Mouse (Mus musculus): ENCODE data around the gene Syncrip. TPM values are rescaled to one million over a fixed set of nuclear protein-coding genes. Genes with fewer than 3 reads are reported as not detected.
A peak's percentile ranks its signal among the peaks of the same experiment; 100 is the strongest.

The Syncrip gene
- 112 to 157 TPM (median 127 TPM) in 3 replicates for total RNA-seq (2017)

- ATAC-seq (replicated peaks; ENCODE audit: insufficient number of reproducible peaks, low FRiP score, low TSS enrichment, poor library complexity, severe bottlenecking): peak; percentile 85
Measured at GRCm38 (mm10) chr9:88482230-88482828, at the start of gene Syncrip. Gene Syncrip, minus strand, starts transcription at chr9:88482574.

GRCm38 (mm10) chr9:88529979-88530580 is 47.7 kb upstream of the Syncrip start:
- peak; percentile 77 for ATAC-seq (replicated peaks; ENCODE audit: insufficient number of reproducible peaks, low FRiP score, low TSS enrichment, poor library complexity, severe bottlenecking)

GRCm38 (mm10) chr9:88529571-88529970 is 47.2 kb upstream of the Syncrip start:
- ATAC-seq (replicated peaks; ENCODE audit: insufficient number of reproducible peaks, low FRiP score, low TSS enrichment, poor library complexity, severe bottlenecking): no peak

- ATAC-seq (replicated peaks; ENCODE audit: insufficient number of reproducible peaks, low FRiP score, low TSS enrichment, poor library complexity, severe bottlenecking): no peak
Measured at GRCm38 (mm10) chr9:88528736-88529135, 46.4 kb upstream of the Syncrip start.

- no peak for ATAC-seq (replicated peaks; ENCODE audit: insufficient number of reproducible peaks, low FRiP score, low TSS enrichment, poor library complexity, severe bottlenecking)
Measured at GRCm38 (mm10) chr9:88527956-88528355, 45.6 kb upstream of the Syncrip start.

- ATAC-seq (replicated peaks; ENCODE audit: insufficient number of reproducible peaks, low FRiP score, low TSS enrichment, poor library complexity, severe bottlenecking): no peak
Measured at GRCm38 (mm10) chr9:88525341-88525740, 43.0 kb upstream of the Syncrip start.

GRCm38 (mm10) chr9:88524796-88525195 is 42.4 kb upstream of the Syncrip start:
- ATAC-seq (replicated peaks; ENCODE audit: insufficient number of reproducible peaks, low FRiP score, low TSS enrichment, poor library complexity, severe bottlenecking): no peak

- no peak for ATAC-seq (replicated peaks; ENCODE audit: insufficient number of reproducible peaks, low FRiP score, low TSS enrichment, poor library complexity, severe bottlenecking)
Measured at GRCm38 (mm10) chr9:88524367-88524766, 42.0 kb upstream of the Syncrip start.

- no peak for ATAC-seq (replicated peaks; ENCODE audit: insufficient number of reproducible peaks, low FRiP score, low TSS enrichment, poor library complexity, severe bottlenecking)
Measured at GRCm38 (mm10) chr9:88523335-88523668, 40.9 kb upstream of the Syncrip start.

GRCm38 (mm10) chr9:88522569-88523334 is 40.4 kb upstream of the Syncrip start:
- peak; percentile 94 for ATAC-seq (replicated peaks; ENCODE audit: insufficient number of reproducible peaks, low FRiP score, low TSS enrichment, poor library complexity, severe bottlenecking)

GRCm38 (mm10) chr9:88521961-88522568 is 39.7 kb upstream of the Syncrip start:
- no peak for ATAC-seq (replicated peaks; ENCODE audit: insufficient number of reproducible peaks, low FRiP score, low TSS enrichment, poor library complexity, severe bottlenecking)

- ATAC-seq (replicated peaks; ENCODE audit: insufficient number of reproducible peaks, low FRiP score, low TSS enrichment, poor library complexity, severe bottlenecking): no peak
Measured at GRCm38 (mm10) chr9:88520849-88521483, 38.6 kb upstream of the Syncrip start.

- ATAC-seq (replicated peaks; ENCODE audit: insufficient number of reproducible peaks, low FRiP score, low TSS enrichment, poor library complexity, severe bottlenecking): no peak
Measured at GRCm38 (mm10) chr9:88520122-88520848, 37.9 kb upstream of the Syncrip start.

GRCm38 (mm10) chr9:88519390-88520121 is 37.2 kb upstream of the Syncrip start:
- no peak for ATAC-seq (replicated peaks; ENCODE audit: insufficient number of reproducible peaks, low FRiP score, low TSS enrichment, poor library complexity, severe bottlenecking)

GRCm38 (mm10) chr9:88516361-88516995 is 34.1 kb upstream of the Syncrip start:
- ATAC-seq (replicated peaks; ENCODE audit: insufficient number of reproducible peaks, low FRiP score, low TSS enrichment, poor library complexity, severe bottlenecking): no peak

- ATAC-seq (replicated peaks; ENCODE audit: insufficient number of reproducible peaks, low FRiP score, low TSS enrichment, poor library complexity, severe bottlenecking): no peak
Measured at GRCm38 (mm10) chr9:88515546-88515945, 33.2 kb upstream of the Syncrip start.

- no peak for ATAC-seq (replicated peaks; ENCODE audit: insufficient number of reproducible peaks, low FRiP score, low TSS enrichment, poor library complexity, severe bottlenecking)
Measured at GRCm38 (mm10) chr9:88501846-88502245, 19.5 kb upstream of the Syncrip start.

All from monocyte, adult 5-6 weeks (primary cell).